Mouse (Mus musculus): ENCODE data around the gene Unc93b1. TPM values are rescaled to one million over a fixed set of nuclear protein-coding genes. Genes with fewer than 3 reads are reported as not detected.

Unc93b1 gene
- polyA plus RNA-seq, 1 experiment from 2014 or later: 21.9 TPM

GRCm38 (mm10) chr19:3899618-3900017 lies 35.4 kb upstream of the Unc93b1 start:
- 90% methylated on average over 4 of the region's 4 CpGs for WGBS
- peaks cover 73% of the 10 kb centered on the region for H3K36me3 ChIP-seq (ENCODE audit: control insufficient read depth, insufficient read depth, low read length)
- no peak overlapping the region for H3K9ac ChIP-seq (ENCODE audit: low read length)
- H3K27me3 ChIP-seq (ENCODE audit: control insufficient read depth, insufficient read depth, low read depth, low read length): no peaks in the 10 kb centered on the region
- H3K4me1 ChIP-seq (replicated peaks; ENCODE audit: control insufficient read depth, insufficient read depth, low read length): peaks cover 9% of the 10 kb centered on the region
- ATAC-seq (ENCODE audit: low read depth): no peak
- no peaks in the 10 kb centered on the region for H3K9me3 ChIP-seq (ENCODE audit: control insufficient read depth, low read length)
- H3K4me2 ChIP-seq (ENCODE audit: low read depth, low read length): no peak overlapping the region
- H3K27ac ChIP-seq (ENCODE audit: low read length): no peak overlapping the region
- H3K4me3 ChIP-seq (ENCODE audit: low read length): no peak overlapping the region

GRCm38 (mm10) chr19:3902966-3903365 lies 32.0 kb upstream of the Unc93b1 start:
- no peak overlapping the region for H3K9ac ChIP-seq (ENCODE audit: low read length)
- no peak overlapping the region for H3K27ac ChIP-seq (ENCODE audit: low read length)
- H3K36me3 ChIP-seq (ENCODE audit: control insufficient read depth, insufficient read depth, low read length): peaks cover 44% of the 10 kb centered on the region
- peaks cover 36% of the 10 kb centered on the region for H3K4me1 ChIP-seq (replicated peaks; ENCODE audit: control insufficient read depth, insufficient read depth, low read length)
- H3K27me3 ChIP-seq (ENCODE audit: control insufficient read depth, insufficient read depth, low read depth, low read length): no peaks in the 10 kb centered on the region
- H3K9me3 ChIP-seq (ENCODE audit: control insufficient read depth, low read length): no peaks in the 10 kb centered on the region
- WGBS: 74% methylated on average over 12 of the region's 12 CpGs
- no peak overlapping the region for H3K4me3 ChIP-seq (ENCODE audit: low read length)
- H3K4me2 ChIP-seq (ENCODE audit: low read depth, low read length): no peak overlapping the region
- ATAC-seq (ENCODE audit: low read depth): no peak

- 72% methylated on average over 25 of the region's 25 CpGs for WGBS
- H3K4me2 ChIP-seq (ENCODE audit: low read depth, low read length): peak overlapping the region; percentile 88; the same call in 1 of the 2 replicates
- no peak for ATAC-seq (ENCODE audit: low read depth)
- H3K4me3 ChIP-seq (ENCODE audit: low read length): no peak overlapping the region
- H3K9me3 ChIP-seq (ENCODE audit: control insufficient read depth, low read length): no peaks in the 10 kb centered on the region
- no peak overlapping the region; the same call in 1 of the 2 replicates for H3K27ac ChIP-seq (ENCODE audit: low read length)
- 0 out of 2 replicates have a peak overlapping the region, but pooled peaks have one; percentile 37 for H3K9ac ChIP-seq (ENCODE audit: low read length)
- no peaks in the 10 kb centered on the region for H3K27me3 ChIP-seq (ENCODE audit: control insufficient read depth, insufficient read depth, low read depth, low read length)
- peaks cover 44% of the 10 kb centered on the region for H3K36me3 ChIP-seq (ENCODE audit: control insufficient read depth, insufficient read depth, low read length)
- peaks cover 37% of the 10 kb centered on the region for H3K4me1 ChIP-seq (replicated peaks; ENCODE audit: control insufficient read depth, insufficient read depth, low read length)
Measured at GRCm38 (mm10) chr19:3903648-3904362, 31.2 kb upstream of the Unc93b1 start.

GRCm38 (mm10) chr19:3904363-3904675 lies 30.7 kb upstream of the Unc93b1 start:
- ATAC-seq (ENCODE audit: low read depth): no peak
- peak overlapping the region; percentile 97 for H3K27ac ChIP-seq (ENCODE audit: low read length)
- H3K9me3 ChIP-seq (ENCODE audit: control insufficient read depth, low read length): no peaks in the 10 kb centered on the region
- 64% methylated on average over 10 of the region's 10 CpGs for WGBS
- H3K4me1 ChIP-seq (replicated peaks; ENCODE audit: control insufficient read depth, insufficient read depth, low read length): peaks cover 37% of the 10 kb centered on the region
- no peaks in the 10 kb centered on the region for H3K27me3 ChIP-seq (ENCODE audit: control insufficient read depth, insufficient read depth, low read depth, low read length)
- peak overlapping the region; percentile 88 for H3K4me2 ChIP-seq (ENCODE audit: low read depth, low read length)
- H3K9ac ChIP-seq (ENCODE audit: low read length): peak overlapping the region; percentile 37; the same call in 1 of the 2 replicates
- H3K4me3 ChIP-seq (ENCODE audit: low read length): no peak overlapping the region; the same call in 1 of the 2 replicates
- H3K36me3 ChIP-seq (ENCODE audit: control insufficient read depth, insufficient read depth, low read length): peaks cover 45% of the 10 kb centered on the region

DNA sequence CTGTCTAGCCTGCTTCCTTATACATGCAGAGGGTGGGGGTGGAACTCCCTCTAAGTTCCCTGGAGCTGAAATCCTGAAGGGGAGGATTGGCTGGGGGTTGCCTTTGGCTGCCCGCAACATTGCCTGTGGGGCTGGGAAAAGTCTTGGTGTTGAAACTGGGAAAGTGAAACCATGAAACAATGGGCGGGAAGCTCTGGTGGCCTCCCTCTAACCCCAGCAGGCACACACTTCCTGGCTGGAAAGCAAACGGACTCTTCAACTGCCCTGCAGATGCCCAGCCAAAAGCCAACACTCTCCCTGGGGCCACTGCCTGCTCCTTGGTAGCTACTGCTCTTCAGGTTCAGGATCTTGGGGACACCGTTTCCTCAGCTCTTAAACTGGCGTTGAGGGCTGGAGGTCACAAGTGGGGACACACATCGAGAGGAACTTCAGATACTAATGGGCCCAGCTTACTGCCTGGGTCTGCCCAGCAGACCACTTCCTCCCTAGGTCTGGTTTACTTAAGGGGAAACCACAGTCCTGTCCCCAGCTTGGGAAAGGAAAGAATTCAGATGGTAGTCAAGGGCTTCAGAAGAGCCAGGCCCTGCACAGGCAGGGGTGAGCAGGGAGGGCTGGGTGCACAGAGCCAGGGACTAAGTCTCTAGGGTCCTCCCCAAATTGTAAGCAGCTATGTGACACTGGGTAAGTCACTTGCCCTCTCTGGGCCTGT lies 29.6 kb upstream of the Unc93b1 start:
- H3K9me3 ChIP-seq (ENCODE audit: control insufficient read depth, low read length): no peaks in the 10 kb centered on the region
- peak overlapping the region; percentile 97 for H3K27ac ChIP-seq (ENCODE audit: low read length)
- peaks cover 43% of the 10 kb centered on the region for H3K36me3 ChIP-seq (ENCODE audit: control insufficient read depth, insufficient read depth, low read length)
- H3K4me3 ChIP-seq (ENCODE audit: low read length): peak overlapping the region; percentile 83
- ATAC-seq (ENCODE audit: low read depth): peak; percentile 60
- WGBS: 5% methylated on average over 6 of the region's 6 CpGs
- H3K9ac ChIP-seq (ENCODE audit: low read length): peak overlapping the region; percentile 85
- no peaks in the 10 kb centered on the region for H3K27me3 ChIP-seq (ENCODE audit: control insufficient read depth, insufficient read depth, low read depth, low read length)
- peak overlapping the region; percentile 88 for H3K4me2 ChIP-seq (ENCODE audit: low read depth, low read length)
- peaks cover 37% of the 10 kb centered on the region for H3K4me1 ChIP-seq (replicated peaks; ENCODE audit: control insufficient read depth, insufficient read depth, low read length)

DNA sequence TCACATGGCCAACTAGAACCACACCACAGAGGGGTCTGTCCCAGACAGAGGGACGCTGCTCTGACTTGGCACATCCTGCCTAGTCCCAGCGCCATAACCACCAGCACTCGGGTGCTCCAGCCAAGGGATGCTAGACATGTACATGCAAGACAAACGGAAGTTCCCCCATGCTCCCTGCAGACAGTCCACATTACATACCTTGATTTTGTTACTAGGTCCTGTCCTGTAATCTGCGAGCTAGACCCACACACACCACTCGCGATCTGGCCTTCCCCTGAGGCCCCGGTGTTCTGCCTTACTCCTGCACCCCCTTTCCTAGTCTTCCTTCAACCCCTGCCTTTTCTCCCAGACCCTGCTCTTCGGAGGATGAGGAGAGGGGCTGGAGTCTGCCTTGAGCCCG lies 28.7 kb upstream of the Unc93b1 start:
- H3K9ac ChIP-seq (ENCODE audit: low read length): peak overlapping the region; percentile 85
- H3K4me1 ChIP-seq (replicated peaks; ENCODE audit: control insufficient read depth, insufficient read depth, low read length): peaks cover 37% of the 10 kb centered on the region
- H3K27me3 ChIP-seq (ENCODE audit: control insufficient read depth, insufficient read depth, low read depth, low read length): no peaks in the 10 kb centered on the region
- no peaks in the 10 kb centered on the region for H3K9me3 ChIP-seq (ENCODE audit: control insufficient read depth, low read length)
- H3K36me3 ChIP-seq (ENCODE audit: control insufficient read depth, insufficient read depth, low read length): peaks cover 41% of the 10 kb centered on the region
- peak overlapping the region; percentile 88 for H3K4me2 ChIP-seq (ENCODE audit: low read depth, low read length)
- ATAC-seq (ENCODE audit: low read depth): peak; percentile 0; the same call in 1 of the 2 replicates
- H3K4me3 ChIP-seq (ENCODE audit: low read length): peak overlapping the region; percentile 83
- WGBS: 18% methylated on average over 10 of the region's 10 CpGs
- peak overlapping the region; percentile 97 for H3K27ac ChIP-seq (ENCODE audit: low read length)

DNA sequence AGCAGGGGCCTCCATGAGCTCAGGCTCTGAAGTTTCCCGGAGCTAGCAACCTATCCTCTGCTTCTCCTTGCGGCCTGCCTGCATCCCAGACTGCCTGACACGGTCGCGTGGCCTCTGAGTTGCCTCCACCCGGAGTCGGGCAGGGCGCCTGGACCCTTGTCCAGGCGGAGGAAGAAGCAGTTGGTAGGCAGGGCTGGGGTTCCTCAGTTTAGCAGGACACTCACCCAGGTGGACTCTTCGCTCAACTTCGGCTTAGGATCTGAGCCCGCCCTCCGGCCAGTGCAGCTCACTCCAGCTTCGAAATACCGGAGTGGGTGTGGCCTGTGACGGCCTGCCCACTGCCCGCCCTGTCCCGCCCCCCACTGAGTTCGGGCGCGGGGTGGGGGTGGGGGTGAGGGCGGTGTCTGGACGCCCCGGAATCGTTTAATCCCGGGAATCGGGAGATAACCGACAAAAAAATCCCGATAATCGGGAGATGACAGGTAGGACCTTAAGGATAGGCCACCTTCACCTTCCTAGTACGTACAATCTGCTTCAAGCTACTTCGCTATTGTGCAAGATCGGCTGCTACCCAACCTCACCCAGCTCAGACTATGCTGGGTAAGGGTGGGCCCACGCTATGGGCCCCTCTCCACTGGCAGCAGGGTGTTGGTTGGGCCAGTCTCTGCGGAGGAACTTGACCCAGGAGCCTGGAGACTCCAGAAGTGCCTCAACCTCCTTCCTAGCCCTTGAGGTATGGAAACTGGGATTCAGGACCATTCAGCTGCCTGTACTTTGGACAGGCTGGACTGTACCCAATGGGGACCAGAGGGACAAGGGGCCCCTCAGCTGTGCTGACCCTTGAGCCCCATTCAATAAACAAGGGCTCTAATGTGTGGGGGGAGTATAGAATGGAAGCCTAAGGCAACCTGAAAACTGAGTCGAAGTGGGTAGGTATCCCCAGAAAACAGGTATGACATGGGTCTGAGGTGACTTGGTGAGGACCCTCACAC lies 27.9 kb upstream of the Unc93b1 start, which contains the start of gene Tcirg1:
Gene Tcirg1 (minus strand): TSS at position 339 of the 992 bp plus-strand sequence.
- H3K4me1 ChIP-seq (replicated peaks; ENCODE audit: control insufficient read depth, insufficient read depth, low read length): peaks cover 43% of the 10 kb centered on the region
- ATAC-seq (ENCODE audit: low read depth): peak; percentile 91

DNA sequence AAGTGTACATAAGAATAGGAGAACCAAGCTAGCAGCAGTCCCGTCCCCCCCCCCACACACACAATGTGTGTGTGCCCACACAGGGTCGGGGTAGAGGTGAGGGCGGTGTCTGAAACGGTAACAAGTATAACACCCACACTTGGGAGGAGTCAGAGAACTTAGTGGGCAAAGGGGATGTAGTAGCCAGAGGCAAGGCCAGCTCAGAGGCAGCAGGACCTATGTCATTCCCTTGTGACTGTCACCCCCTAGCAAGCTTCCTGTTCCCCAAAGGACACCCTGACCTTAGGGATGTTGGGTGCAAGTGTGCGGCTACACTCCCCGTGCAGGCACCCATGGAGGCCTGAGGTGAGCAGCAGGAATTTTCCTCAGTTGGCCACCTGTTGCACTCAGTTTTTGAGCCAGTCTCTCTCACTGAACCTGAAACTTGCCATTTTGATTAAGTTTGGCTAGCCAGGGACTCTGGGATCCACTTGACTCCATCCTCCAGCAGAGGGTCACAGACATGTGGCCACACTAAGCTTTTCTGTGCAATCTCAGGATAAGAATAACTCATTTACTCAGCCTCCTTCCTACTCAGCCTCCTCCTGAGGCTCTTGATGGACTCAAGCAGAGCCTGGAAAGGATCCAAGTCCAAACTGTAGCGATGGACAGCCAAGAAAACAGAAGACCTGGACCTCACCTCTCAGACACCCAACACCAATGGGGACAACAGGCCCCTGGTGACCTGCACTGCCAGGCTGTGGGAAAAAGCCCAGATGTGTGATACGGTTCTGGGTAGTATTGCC lies 26.9 kb upstream of the Unc93b1 start:
- Histone ChIP-seq H3K9me3 (ENCODE audit: control insufficient read depth, low read length) (no peaks in the 10 kb centered on the region), H3K4me1 (replicated peaks; ENCODE audit: control insufficient read depth, insufficient read depth, low read length) (peaks cover 43% of the 10 kb centered on the region), H3K9ac (ENCODE audit: low read length) (peak overlapping the region; percentile 85), H3K27me3 (ENCODE audit: control insufficient read depth, insufficient read depth, low read depth, low read length) (no peaks in the 10 kb centered on the region), H3K4me3 (ENCODE audit: low read length) (peak overlapping the region; percentile 83; the same call in 1 of the 2 replicates), H3K4me2 (ENCODE audit: low read depth, low read length) (peak overlapping the region; percentile 88), H3K27ac (ENCODE audit: low read length) (peak overlapping the region; percentile 97; the same call in 1 of the 2 replicates), H3K36me3 (ENCODE audit: control insufficient read depth, insufficient read depth, low read length) (peaks cover 27% of the 10 kb centered on the region)
- WGBS: 69% methylated on average over 8 of the region's 8 CpGs
- no peak for ATAC-seq (ENCODE audit: low read depth)

More for the DNA sequence above, 27.9 kb upstream of the Unc93b1 start, which contains the start of gene Tcirg1:
- peak within 1 kb of the TSS; percentile 88 for H3K4me2 ChIP-seq (ENCODE audit: low read depth, low read length)
- H3K9ac ChIP-seq (ENCODE audit: low read length): peak within 1 kb of the TSS; percentile 85
- no peaks in the 10 kb centered on the region for H3K27me3 ChIP-seq (ENCODE audit: control insufficient read depth, insufficient read depth, low read depth, low read length)
- peak within 1 kb of the TSS; percentile 97 for H3K27ac ChIP-seq (ENCODE audit: low read length)
- peak within 1 kb of the TSS; percentile 83 for H3K4me3 ChIP-seq (ENCODE audit: low read length)
- peaks cover 37% of the 10 kb centered on the region for H3K36me3 ChIP-seq (ENCODE audit: control insufficient read depth, insufficient read depth, low read length)
- no peaks in the 10 kb centered on the region for H3K9me3 ChIP-seq (ENCODE audit: control insufficient read depth, low read length)
- 3% methylated on average over 35 of the region's 36 CpGs for WGBS
